Mouse (Mus musculus): Measurements from ENCODE around the gene Usp6nl.

DNA sequence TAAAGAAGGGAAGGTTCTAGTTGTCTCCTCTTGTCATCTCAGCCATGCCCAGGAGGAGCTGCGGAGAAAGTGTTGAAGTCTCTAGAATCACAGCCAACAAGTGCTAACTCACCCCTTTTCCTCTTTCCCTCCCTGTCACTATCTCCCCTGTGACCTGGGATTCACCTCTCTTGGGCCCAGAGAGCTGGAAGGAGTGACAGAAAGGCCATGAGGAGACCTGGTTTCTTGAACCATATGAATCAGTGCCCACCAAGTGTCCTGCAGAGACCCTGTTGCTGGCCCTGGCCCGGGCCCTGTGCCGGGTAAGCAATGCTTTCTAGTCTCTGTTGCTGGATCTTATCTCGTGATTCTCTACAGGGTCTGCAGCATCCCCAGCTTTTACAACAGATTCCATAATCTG is 155.4 kb downstream of the Usp6nl start:
- no peak for TF ChIP-seq POLR2A (IDR thresholded peaks at IDR 0.05; ENCODE audit: control insufficient read depth, low read depth, low read length)
- TF ChIP-seq CTCF (IDR thresholded peaks at IDR 0.05; ENCODE audit: control insufficient read depth, insufficient read depth, insufficient replicate concordance, low read depth, low read length): no peak

All from testis, adult 2 months (tissue).